Mouse (Mus musculus) layer of hippocampus, adult 18-20 months (tissue): ENCODE results near the gene Runx2. TPM values are rescaled to one million over a fixed set of nuclear protein-coding genes. Genes with fewer than 3 reads are reported as not detected.

Experiments used
- DNase-seq, 2 experiments: peaks; one replicate each; pipeline ENCODE4 v3.0.0; 2022; ENCODE audit warnings: low spot score in 2 of 2
- total RNA-seq, 2 experiments: library from RNA; stranded (reverse); gene quantifications; 2 replicates each; pipeline ENCODE4 v1.2.3; 2021

The Runx2 gene
- total RNA-seq, 2 experiments from 2014 or later, result 15.4 TPM

DNA sequence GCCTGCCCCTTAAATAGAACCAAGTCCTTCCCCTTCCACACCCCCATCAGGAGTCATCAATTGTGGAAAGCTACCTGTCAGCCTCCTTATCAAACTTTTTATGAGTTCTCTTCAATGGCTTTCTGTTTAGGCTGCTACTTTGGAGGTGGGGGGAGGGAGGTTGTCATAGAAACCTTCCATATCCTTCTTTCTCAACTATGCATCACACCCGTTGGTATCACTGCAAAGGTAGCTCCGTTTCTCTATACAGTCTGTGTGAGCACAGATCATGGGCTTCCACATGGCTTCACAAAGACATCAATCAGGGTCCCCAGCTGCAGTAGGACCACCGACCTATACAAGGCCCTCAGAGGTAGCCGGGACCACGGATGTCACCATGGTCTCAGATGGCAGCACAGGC, 329.3 kb downstream of the Runx2 start:
- DNase-seq, result no peak

DNA sequence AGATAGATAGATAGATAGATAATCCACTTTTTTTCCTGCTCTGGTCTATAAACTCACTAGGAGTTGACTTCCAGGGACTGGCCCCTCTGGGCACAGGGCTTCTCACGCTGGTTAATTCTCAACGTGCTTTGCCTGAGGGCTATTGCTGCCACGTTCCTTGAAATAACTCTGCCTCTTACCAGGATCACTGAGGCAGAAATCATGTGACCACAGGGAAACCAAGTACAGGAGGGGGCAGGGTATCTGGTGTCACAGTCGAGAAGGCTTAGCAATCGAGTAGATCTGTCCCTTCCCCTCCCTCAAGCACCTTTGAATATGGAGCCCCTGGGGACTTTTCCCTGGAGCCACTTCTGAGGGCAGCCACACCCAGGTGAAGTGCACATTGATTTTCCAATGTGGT, 334.7 kb downstream of the Runx2 start:
- no peak for DNase-seq

DNA sequence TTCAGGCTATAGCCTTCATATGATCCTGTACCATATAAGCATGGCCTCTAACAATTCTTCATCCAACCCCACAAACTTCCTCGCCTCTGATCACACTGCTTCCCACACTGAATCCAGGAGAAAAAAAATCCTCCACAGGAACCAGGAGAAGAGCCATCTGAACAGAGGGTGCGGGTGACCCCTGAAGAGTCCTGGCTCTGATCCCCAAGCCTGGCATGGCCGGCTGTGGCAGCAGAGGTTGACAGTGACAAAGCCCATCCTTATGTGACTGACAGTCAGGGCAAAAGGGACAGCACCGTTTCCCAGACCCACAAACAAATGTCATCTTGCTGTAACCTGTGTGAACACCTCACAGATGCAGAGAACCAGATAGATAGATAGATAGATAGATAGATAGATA, 335.1 kb downstream of the Runx2 start:
- no peak for DNase-seq

DNA sequence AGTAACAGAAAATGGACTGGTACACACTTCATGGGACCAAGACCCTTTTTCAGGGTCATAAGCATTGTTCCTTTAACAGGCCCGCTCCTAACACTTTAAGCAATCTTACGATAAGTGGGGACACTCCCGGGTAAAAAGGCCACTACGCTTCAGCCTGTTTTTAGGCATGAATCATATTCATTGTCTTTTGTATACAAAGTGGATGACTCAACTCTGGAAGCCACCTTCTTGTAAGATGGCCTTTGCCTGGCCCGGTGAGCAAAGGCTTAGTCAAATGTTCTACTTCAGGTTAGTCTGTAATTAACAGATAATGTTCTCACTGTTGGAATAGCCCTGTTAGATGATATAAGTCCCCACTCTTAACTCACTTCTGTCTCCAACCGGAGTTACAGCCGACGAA, 338.7 kb downstream of the Runx2 start:
- no peak for DNase-seq

DNA sequence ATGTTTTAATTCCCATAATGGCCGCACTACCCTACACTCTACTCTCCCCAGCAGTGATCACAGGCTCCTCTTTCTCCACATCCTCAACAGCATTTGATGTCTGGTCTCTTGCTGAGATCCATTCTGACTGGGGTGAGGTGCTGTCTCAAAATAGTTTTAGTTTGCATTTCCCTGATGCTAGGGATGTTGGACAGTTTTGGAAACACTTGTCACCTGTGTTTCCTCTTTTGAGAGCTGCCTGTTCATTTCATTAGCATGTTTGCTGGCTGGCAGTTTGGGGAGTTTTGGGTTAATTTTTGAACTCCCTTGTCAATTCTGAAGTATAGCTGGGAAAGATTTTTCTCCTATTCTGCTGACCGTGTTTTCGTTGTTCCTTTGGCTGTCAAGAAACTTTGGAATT, 340.3 kb downstream of the Runx2 start:
- DNase-seq, result no peak

DNA sequence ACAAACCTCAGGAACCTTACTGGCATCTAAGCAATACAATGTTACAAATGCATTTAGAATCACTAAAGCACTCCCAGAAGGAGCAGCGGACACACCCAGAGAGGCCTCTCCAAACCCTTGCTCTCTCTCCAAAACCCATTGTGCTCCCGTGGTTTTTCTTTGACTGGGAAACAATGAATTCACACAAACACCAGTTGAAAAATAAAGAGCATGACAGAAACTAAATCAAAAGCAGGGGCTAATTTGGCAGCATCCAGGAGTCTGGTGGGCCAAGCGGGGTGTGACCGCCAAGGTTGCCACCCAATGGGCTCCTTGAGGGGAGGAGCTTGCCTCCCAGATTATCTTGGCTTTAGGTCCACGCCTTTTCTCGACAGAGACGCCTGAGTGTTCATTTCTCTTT, 341.9 kb downstream of the Runx2 start:
- DNase-seq, result no peak

DNA sequence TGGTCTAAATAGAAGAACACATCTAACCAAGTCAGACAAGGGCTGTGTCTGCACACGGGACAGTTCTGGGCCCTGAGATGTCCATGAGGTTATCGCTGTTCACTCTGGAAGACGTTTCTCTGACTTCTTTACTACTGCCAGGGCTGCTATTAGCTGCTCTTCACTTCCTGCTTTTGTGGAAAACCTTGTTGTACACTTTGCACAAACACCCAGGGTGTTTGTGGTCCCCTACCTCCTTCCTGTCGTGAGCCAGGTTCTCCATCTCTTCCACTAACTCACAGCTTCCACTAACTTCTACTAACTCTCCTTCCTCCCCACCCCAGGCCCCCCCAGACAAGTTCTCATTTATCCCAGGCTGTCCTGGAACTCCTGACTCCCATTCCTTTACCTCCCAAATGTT, 350.9 kb downstream of the Runx2 start:
- no peak for DNase-seq

DNA sequence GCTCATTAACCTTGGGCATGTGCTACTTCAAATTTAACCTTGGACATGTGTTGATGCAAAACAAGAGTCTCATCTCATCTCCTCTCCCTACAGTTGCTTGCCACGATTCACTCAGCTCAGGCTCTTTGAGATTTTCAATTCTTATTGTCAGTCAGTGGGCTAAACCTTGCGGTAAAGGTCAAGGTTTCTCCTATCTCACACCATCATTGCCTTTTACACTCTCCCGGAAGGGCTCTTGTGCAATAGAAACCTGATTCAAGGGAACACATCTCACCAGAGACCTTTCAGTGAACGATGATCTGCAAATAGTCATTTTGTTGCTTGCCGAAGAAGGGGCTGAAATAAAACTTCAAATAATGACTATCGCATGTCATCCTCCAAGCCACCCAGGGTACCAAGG, 354.4 kb downstream of the Runx2 start:
- no peak for DNase-seq

DNA sequence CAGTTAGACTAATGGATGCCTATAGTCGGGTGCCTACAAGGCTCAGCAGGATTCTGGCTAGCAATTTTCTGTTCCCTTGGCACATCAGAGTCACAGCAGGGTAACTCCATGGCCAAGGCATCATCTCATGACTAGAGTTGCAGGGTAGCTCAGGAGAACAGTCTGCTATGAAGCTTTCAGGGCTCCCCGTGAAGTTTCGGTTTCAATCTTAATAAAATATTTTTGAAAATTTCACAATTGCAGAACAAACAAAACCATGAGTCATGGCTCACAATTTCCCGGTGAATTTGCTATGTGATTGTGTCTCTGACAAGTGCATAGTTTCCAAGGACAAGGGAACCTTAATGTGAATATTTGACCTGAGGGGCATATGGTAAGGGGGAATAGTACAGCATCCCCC, 355.6 kb downstream of the Runx2 start:
- DNase-seq, result no peak

DNA sequence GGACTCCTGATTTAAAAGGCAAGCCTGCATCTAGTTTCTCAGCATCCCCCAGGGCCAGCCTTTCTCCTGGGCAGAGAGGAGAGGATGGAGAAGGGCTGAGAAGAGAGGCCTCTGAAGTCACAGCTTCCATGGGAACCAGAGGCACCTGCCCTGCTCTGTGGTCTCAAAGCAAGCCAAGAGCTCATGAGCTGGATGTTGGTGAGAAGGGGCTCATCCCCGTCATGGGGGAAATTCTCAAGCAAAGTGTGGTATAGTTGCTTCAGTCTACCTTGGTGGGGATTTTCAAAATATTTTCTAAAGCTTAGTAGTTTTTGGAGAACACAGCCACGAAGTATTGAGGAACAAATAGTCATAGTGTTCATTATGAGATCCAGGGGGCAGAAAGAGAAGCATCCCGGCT, 357.9 kb downstream of the Runx2 start:
- DNase-seq, result no peak

DNA sequence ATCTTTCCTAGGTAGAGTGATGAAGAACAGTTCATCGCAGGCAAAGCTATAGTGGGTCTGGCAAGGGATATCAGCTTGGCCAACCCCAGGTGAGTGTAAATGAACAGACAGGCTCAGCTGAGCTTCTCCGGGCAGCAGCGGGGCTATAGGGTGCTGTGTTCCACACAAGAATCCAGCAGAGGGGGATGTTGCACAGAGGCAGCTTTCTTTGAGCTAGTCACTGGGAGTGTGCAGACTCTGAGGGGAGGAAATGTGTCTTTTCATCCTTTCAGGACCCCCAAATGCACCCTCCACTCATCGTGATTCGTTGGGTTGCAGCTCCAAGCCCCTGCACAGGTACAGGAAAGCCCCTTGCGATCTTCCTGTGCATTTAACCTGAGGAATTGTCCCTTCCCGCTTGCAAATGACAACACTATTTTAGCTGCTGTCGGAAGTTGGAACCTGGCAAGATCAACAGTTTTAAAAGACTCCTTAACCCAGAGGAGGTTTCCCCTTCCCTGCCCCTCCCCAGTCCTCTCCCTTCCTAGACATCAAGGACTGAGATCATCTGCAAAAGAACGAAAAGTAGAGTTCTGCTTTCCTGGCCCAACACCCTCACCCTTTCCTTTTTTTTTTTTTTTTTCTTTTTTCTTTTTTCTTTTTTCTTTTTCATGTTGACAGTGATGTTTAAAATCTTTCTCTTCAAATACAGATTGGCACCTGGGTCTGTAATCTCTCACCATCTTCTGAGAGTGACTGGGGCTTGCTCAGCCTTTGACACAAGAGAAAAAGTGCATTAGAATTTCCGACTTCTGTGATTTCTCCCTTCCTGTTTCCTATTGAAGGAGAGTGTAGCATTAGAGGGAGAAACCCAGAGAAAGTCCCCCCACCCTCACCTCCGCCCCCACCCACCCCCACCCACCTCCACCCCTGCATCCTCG, 358.7 kb downstream of the Runx2 start:
- DNase-seq, result peak; percentile 53 to 80

DNA sequence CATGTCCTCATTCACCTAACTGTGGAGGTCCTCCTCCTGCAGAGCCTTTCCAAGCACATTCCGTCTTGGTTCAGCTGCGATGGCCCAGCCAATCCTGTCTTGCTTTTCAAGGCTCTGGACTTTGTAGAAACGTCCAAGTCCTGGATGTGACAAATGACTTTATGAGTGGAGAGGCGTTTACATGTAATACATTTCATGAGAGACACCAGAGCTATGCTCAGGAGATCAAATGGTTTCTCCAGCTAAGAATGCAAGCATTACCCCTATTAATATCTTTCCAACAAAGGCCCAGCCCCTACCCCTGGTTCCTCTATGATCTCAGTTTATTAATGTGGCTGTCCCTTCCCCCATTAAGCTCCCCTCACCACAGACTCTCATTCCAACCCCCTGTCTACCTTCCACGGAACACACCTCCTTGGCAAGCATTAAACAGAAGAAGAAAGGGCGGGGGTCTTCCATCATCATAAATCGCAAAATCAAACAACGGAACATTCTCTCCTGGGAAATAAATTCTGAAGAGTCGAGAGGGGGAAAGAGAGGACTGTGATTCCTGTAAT, 364.6 kb downstream of the Runx2 start:
- DNase-seq, result no peak

Other genes with a start within 250 kb of the Runx2 start
- 10 to 100 TPM; 16.3 TPM for gene Supt3, start 37.6 kb downstream of the Runx2 start, total RNA-seq